Comparison of ENCODE assay signal across 8 mouse cellular contexts in the genomic region with DNA sequence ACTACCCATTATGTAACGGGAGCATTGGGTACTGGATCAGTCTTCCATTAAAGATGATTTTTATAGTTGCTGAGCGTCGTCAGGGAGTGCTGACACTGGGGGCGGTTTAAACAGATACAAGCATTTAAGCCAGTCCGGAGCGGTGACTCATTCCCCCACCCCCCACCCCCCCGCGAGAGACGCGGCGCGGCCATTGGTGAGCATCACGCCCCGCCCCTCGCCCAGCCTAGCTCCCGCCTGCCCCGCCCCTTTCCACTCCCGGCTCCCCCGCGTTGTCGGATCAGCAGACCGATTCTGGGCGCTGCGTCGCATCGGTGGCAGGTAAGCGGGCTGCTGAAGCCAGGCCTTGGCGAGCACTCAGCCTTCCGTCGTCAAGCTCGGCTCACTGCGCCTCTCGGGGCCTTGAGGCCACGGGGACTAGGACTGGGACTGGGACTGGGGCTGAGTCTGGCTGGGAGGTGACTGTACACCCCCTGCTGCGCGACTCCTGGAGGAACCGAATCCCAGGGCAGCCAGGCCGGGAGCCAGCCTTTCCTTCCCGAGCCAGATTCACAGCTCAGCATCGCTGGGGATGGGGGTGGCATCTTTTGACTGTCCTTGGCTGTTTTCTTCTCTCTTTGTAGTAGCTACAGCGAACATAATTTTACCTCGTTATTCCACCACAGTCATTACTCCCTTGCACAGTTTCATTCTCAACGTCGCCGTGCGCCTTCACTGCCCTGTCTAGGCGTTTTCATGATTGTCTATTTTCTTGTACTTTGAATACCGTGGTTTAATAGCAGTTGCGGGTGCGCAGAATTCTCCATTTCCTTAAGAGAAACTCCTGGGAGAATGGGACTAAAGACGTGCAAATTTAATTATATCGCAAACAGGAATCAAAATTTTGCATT. TPM values are rescaled to one million over a fixed set of nuclear protein-coding genes. Genes with fewer than 3 reads are reported as not detected.
DNase-seq lines count a peak whose midpoint lies in the region; ATAC-seq and TF ChIP-seq lines count a peak whose summit lies in the region.

A gene (plus strand): TSS at position 246 of the 890 bp plus-strand sequence.
A gene (plus strand): TSS at position 275 of the 890 bp plus-strand sequence.

- H3K79me3 ChIP-seq in C2C12 (ENCODE audit: low read depth) = peaks cover 26% of the 10 kb centered on the region

- H3K36me3 ChIP-seq in C2C12 (ENCODE audit: control insufficient read depth, insufficient read depth) (peaks cover 32% of the 10 kb centered on the region), myocyte (ENCODE audit: control insufficient read depth, insufficient read depth) (peaks cover 9% of the 10 kb centered on the region)
- peaks cover 32% of the 10 kb centered on the region for H3K36me3 ChIP-seq in erythroblast, embryonic 14.5 days (ENCODE audit: control insufficient read depth)
- H3K36me3 ChIP-seq in heart, embryonic 11.5 days (ENCODE audit: control insufficient read depth, insufficient read depth, low read length) = no peaks in the 10 kb centered on the region
- H3K36me3 ChIP-seq in kidney, embryonic 16.5 days (ENCODE audit: insufficient read depth, low read length) = no peaks in the 10 kb centered on the region
- H3K36me3 ChIP-seq in liver, adult 2 months (ENCODE audit: control insufficient read depth, insufficient read depth, low read length) = 0 out of 2 replicates have a peak, but pooled peaks cover 1% of the 10 kb centered on the region
- H3K36me3 ChIP-seq in splenic B cell, adult 2 months (ENCODE audit: control insufficient read depth, insufficient read depth, low read length, poor library complexity, severe bottlenecking) = no peaks in the 10 kb centered on the region

- H3K27me3 ChIP-seq in C2C12 (ENCODE audit: control insufficient read depth, insufficient read depth, insufficient read length) (no peaks in the 10 kb centered on the region), myocyte (ENCODE audit: control insufficient read depth, insufficient read depth, insufficient read length) (no peaks in the 10 kb centered on the region)
- H3K27me3 ChIP-seq in erythroblast, embryonic 14.5 days (ENCODE audit: control insufficient read depth) = no peaks in the 10 kb centered on the region
- H3K27me3 ChIP-seq in heart, embryonic 11.5 days (ENCODE audit: control insufficient read depth, insufficient read depth, low read length) = no peaks in the 10 kb centered on the region
- H3K27me3 ChIP-seq in kidney, embryonic 16.5 days (ENCODE audit: insufficient read depth, low read length) = no peaks in the 10 kb centered on the region
- H3K27me3 ChIP-seq in liver, adult 2 months (ENCODE audit: control insufficient read depth, insufficient read depth, low read length) = no peaks in the 10 kb centered on the region
- no peaks in the 10 kb centered on the region for H3K27me3 ChIP-seq in splenic B cell, adult 2 months (ENCODE audit: control insufficient read depth, insufficient read depth, low read length, poor library complexity, severe bottlenecking)

- peak; percentile 92 for ATAC-seq in heart, embryonic 11.5 days (replicated peaks; ENCODE audit: insufficient number of reproducible peaks, low FRiP score, low TSS enrichment)
- ATAC-seq in kidney, embryonic 16.5 days (ENCODE audit: low FRiP score, low TSS enrichment) = peak; percentile 91

- H3K27ac ChIP-seq in heart, embryonic 11.5 days (ENCODE audit: low read depth, low read length) = peak within 1 kb of the TSS; percentile 76; the same call in 1 of the 2 replicates
- peak within 1 kb of the TSS; percentile 80 for H3K27ac ChIP-seq in kidney, embryonic 16.5 days (ENCODE audit: low read length)
- H3K27ac ChIP-seq in liver, adult 2 months (replicated peaks; ENCODE audit: insufficient read depth, low read depth, low read length) = peak within 1 kb of the TSS; percentile 76

- peak; percentile 98 for DNase-seq in brain, embryonic 14.5 days (ENCODE audit: low read depth)
- DNase-seq in liver, adult 2 months (ENCODE audit: extremely low read depth, low read depth, low spot score) = peak; percentile 82
- DNase-seq in splenic B cell, adult 2 months (ENCODE audit: low read depth, low spot score) = peak; percentile 94

- H3K79me2 ChIP-seq in C2C12 (ENCODE audit: control insufficient read depth, insufficient read depth) = peaks cover 50% of the 10 kb centered on the region
- no peaks in the 10 kb centered on the region; the same call in 1 of the 2 replicates for H3K79me2 ChIP-seq in liver, adult 2 months (ENCODE audit: control insufficient read depth, insufficient read depth, low read length)
- H3K79me2 ChIP-seq in myocyte (ENCODE audit: control insufficient read depth, insufficient read depth) = peaks cover 46% of the 10 kb centered on the region

- H3K9ac ChIP-seq in heart, embryonic 11.5 days (ENCODE audit: low read depth, low read length) = peak within 1 kb of the TSS; percentile 87
- peak within 1 kb of the TSS; percentile 80 for H3K9ac ChIP-seq in kidney, embryonic 16.5 days (replicated peaks; ENCODE audit: low read length)
- peak within 1 kb of the TSS; percentile 82 for H3K9ac ChIP-seq in liver, adult 2 months (ENCODE audit: low read depth, low read length)

- no peak for TF ChIP-seq CTCF in C2C12 (IDR thresholded peaks at IDR 0.05; ENCODE audit: control insufficient read depth, insufficient read depth, insufficient read length)
- no peak for TF ChIP-seq CTCF in brain, embryonic 14.5 days (IDR thresholded peaks at IDR 0.05; ENCODE audit: borderline replicate concordance, extremely low read depth, insufficient read depth, insufficient read length)
- TF ChIP-seq CTCF in liver, adult 2 months (IDR thresholded peaks at IDR 0.05; ENCODE audit: low read depth, low read length) = no peak

- WGBS in heart, embryonic 11.5 days (ENCODE audit: insufficient replicate concordance) = 5% methylated on average over 50 of the region's 52 CpGs
- WGBS in kidney, embryonic 16.5 days = 5% methylated on average over 52 of the region's 52 CpGs
- WGBS in liver, adult 2 months = 9% methylated on average over 50 of the region's 52 CpGs

- peak within 1 kb of the TSS; percentile 81 for H3K4me2 ChIP-seq in heart, embryonic 11.5 days
- peak within 1 kb of the TSS; percentile 81 for H3K4me2 ChIP-seq in kidney, embryonic 16.5 days (replicated peaks; ENCODE audit: low read depth, low read length)
- H3K4me2 ChIP-seq in myocyte (ENCODE audit: low read depth) = peak within 1 kb of the TSS; percentile 86

- H3K4me1 ChIP-seq in erythroblast, embryonic 14.5 days (ENCODE audit: control insufficient read depth) = peaks cover 69% of the 10 kb centered on the region
- peaks cover 14% of the 10 kb centered on the region for H3K4me1 ChIP-seq in heart, embryonic 11.5 days (ENCODE audit: control insufficient read depth, insufficient read depth, low read length)
- peaks cover 31% of the 10 kb centered on the region for H3K4me1 ChIP-seq in kidney, embryonic 16.5 days (ENCODE audit: insufficient read depth, low read length)
- H3K4me1 ChIP-seq in liver, adult 2 months (ENCODE audit: control insufficient read depth, insufficient read depth, low read length) = peaks cover 4% of the 10 kb centered on the region; the same call in 1 of the 2 replicates

- no peaks in the 10 kb centered on the region for H3K9me3 ChIP-seq in erythroblast, embryonic 14.5 days (ENCODE audit: control insufficient read depth, low read length)
- H3K9me3 ChIP-seq in heart, embryonic 11.5 days (replicated peaks; ENCODE audit: control insufficient read depth, low read length) = no peaks in the 10 kb centered on the region
- H3K9me3 ChIP-seq in kidney, embryonic 16.5 days (ENCODE audit: low read length) = no peaks in the 10 kb centered on the region

- TF ChIP-seq POLR2A in brain, embryonic 14.5 days (IDR thresholded peaks at IDR 0.05; ENCODE audit: borderline replicate concordance, extremely low read depth, insufficient read depth, insufficient read length, poor library complexity, severe bottlenecking) = peak; percentile 59; the same call in 1 of the 2 replicates
- TF ChIP-seq POLR2A in liver, adult 2 months (IDR thresholded peaks at IDR 0.05; ENCODE audit: extremely low read depth, insufficient read depth, low read length) = peak; percentile 93
- TF ChIP-seq POLR2A in myocyte (IDR thresholded peaks at IDR 0.05; ENCODE audit: insufficient read length, low read depth) = peak; percentile 99

- H3K4me3 ChIP-seq in C2C12 (ENCODE audit: insufficient read depth, poor library complexity, severe bottlenecking) = peak within 1 kb of the TSS; percentile 69
- peak within 1 kb of the TSS; percentile 92 for H3K4me3 ChIP-seq in erythroblast, embryonic 14.5 days (replicated peaks)
- peak within 1 kb of the TSS; percentile 75 for H3K4me3 ChIP-seq in heart, embryonic 11.5 days (ENCODE audit: low read depth, low read length)
- H3K4me3 ChIP-seq in kidney, embryonic 16.5 days (ENCODE audit: low read length) = peak within 1 kb of the TSS; percentile 73
- peak within 1 kb of the TSS; percentile 70 for H3K4me3 ChIP-seq in liver, adult 2 months (ENCODE audit: insufficient read depth, low read depth, low read length)
- H3K4me3 ChIP-seq in myocyte = peak within 1 kb of the TSS; percentile 59

- H3ac ChIP-seq in C2C12 (ENCODE audit: control insufficient read depth, insufficient read length, low read depth) (peak within 1 kb of the TSS; percentile 85), myocyte (ENCODE audit: control insufficient read depth, insufficient read length) (peak within 1 kb of the TSS; percentile 13)

TF ChIP-seq in C2C12, 6 proteins besides CTCF, POLR2A, EP300 and RAD21 (continues in another document):
- TF ChIP-seq MYOD1 (IDR thresholded peaks at IDR 0.05; ENCODE audit: control insufficient read depth, insufficient read length, low read depth) = no peak
- no peak for TF ChIP-seq MAX (IDR thresholded peaks at IDR 0.05)

TF ChIP-seq in myocyte, 11 proteins besides CTCF, POLR2A, EP300 and RAD21 (continues in another document):
- peak in 1 of 3 experiments; percentile 25 for TF ChIP-seq MYOG (IDR thresholded peaks at IDR 0.05; ENCODE audit: control insufficient read depth in 1 of 3, insufficient read depth in 1 of 3, insufficient read length in 2 of 3, low read depth in 2 of 3)

RNA-seq across cellular contexts. Expression of the first gene that starts in this region (rescaled TPM):
- polyA plus RNA-seq in C2C12 (2012; fragmentation: generic; extraction: Trizol) (50.1 TPM), myocyte (2012; fragmentation: generic; extraction: Trizol) (133 TPM)
- 99.5 and 108 TPM in 2 replicates for polyA plus RNA-seq in brain, embryonic 14.5 days (2012; rRNA removed)
- polyA plus RNA-seq in erythroblast, embryonic 14.5 days (2012) = 3.8 and 4.8 TPM in 2 replicates
- 47.0 and 53.2 TPM in 2 replicates for polyA plus RNA-seq in heart, embryonic 11.5 days (2014; fragmentation: Nextera tagmentation; extraction: Ambion mirVana)
- polyA plus RNA-seq in kidney, embryonic 16.5 days (2015; fragmentation: Nextera tagmentation; extraction: Ambion mirVana) = 43.2 and 49.6 TPM in 2 replicates
- 24.7 and 31.5 TPM in 2 replicates for total RNA-seq in liver, adult 2 months (2014; rRNA removed)
- 20.4 and 22.0 TPM in 2 replicates for polyA plus RNA-seq in liver, adult 2 months (2012; rRNA removed)

RNA-seq across cellular contexts. Expression of the second gene that starts in this region (rescaled TPM):
- polyA plus RNA-seq in C2C12 (2012; fragmentation: generic; extraction: Trizol) (not detected), myocyte (2012; fragmentation: generic; extraction: Trizol) (0.10 TPM)
- polyA plus RNA-seq in brain, embryonic 14.5 days (2012; rRNA removed) = not detected in 2 replicates
- not detected in 2 replicates for polyA plus RNA-seq in erythroblast, embryonic 14.5 days (2012)
- polyA plus RNA-seq in heart, embryonic 11.5 days (2014; fragmentation: Nextera tagmentation; extraction: Ambion mirVana) = not detected in 2 replicates
- 0.25 TPM in 1 of 2 replicates, not detected in the other for polyA plus RNA-seq in kidney, embryonic 16.5 days (2015; fragmentation: Nextera tagmentation; extraction: Ambion mirVana)
- not detected in 2 replicates for total RNA-seq in liver, adult 2 months (2014; rRNA removed)
- polyA plus RNA-seq in liver, adult 2 months (2012; rRNA removed) = not detected in 2 replicates

Comparison
In these comparisons a context has a peak if more than half of its experiments do, and no peak if none do; other contexts are left out.
1. Peak in every context shown above with its lines: DNase-seq, ATAC-seq, H3K4me3 ChIP-seq and H3K27ac ChIP-seq.